Mouse (Mus musculus): ENCODE measurements around the gene Vmn1r218. TPM values are rescaled to one million over a fixed set of nuclear protein-coding genes. Genes with fewer than 3 reads are reported as not detected.
"Not testable (repeated sequence)": the region's sequence is repeated elsewhere in the genome, so short reads cannot be mapped to it uniquely, and the experiment has no call there.

The Vmn1r218 gene
- total RNA-seq (2022), result not detected

GRCm38 (mm10) chr13:23133099-23133498, at the start of gene Vmn1r218:
Gene Vmn1r218, plus strand, starts transcription at chr13:23133155.
- DNase-seq, result no peak

- DNase-seq, result no peak
These were observed 38.6 kb upstream of the Vmn1r218 start for GRCm38 (mm10) chr13:23094386-23094785.

- not testable (repeated sequence) for DNase-seq
These were observed 14.8 kb upstream of the Vmn1r218 start, which contains the start of gene Vmn1r217 for GRCm38 (mm10) chr13:23118126-23118525. Gene Vmn1r217, minus strand, starts transcription at chr13:23118226.

GRCm38 (mm10) chr13:23120611-23121010, 12.3 kb upstream of the Vmn1r218 start:
- no peak for DNase-seq

DNA sequence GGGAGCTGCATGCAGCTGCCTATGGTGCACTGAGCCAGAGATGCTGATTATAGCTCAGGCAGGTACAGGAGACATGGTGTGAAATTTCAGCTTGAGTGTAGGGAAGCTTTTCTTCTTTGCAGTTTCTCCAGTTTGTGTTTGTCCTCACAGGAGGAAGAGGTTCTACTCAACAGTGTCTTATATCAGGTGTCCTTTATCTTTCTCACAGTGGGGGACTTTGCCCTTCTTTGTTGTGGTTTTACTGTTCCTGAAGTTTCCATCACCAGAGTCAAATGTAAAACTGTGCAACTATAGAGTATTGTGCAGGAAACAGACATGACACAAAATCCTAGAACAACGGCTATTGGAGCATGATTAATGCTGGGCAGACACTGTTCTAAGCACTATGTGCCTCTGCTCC, 546 bp downstream of the Vmn1r218 start:
- no peak for DNase-seq

DNA sequence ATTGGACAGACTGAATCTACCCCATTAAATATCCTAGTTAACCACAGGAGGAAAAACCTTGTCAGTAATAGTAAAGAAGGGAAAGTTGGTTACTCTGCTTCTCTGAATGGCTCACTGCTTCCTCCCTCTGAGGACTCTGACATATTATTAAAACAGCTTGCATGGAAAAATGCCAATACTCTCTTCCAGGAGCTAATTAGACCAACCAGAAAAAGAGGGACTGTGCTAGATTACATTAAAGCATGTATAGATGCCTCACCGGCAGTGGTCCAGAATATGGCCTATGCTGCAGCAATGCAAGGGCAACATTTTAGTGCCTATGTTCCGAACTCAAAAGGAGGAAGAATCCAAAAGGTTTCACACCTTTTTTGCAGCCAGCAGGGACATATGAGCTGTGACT, 5.9 kb downstream of the Vmn1r218 start:
- DNase-seq, result no peak

- DNase-seq, result no peak
These were observed 24.9 kb downstream of the Vmn1r218 start for GRCm38 (mm10) chr13:23157848-23158247.

DNA sequence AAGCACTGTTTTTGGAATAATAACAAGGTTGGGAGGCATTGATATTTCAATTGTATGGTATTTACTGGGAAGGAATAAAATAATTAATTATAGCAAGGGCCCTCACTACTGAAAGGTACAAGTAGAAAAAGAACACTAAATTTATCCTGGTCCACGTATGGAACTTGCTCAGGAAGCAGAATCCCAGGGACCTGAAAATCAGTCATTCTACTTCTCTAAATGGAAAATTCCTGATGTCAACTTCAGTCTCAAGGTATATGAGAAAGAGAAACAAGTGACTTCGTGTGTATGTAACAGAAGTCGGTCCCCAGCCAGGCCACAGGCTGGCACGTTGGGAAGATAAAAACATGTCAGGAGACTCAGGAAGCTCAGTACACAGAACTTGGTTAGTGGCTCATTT, 26.1 kb downstream of the Vmn1r218 start, which contains the start of gene Vmn1r219:
TSS of gene Vmn1r219 (plus strand) at position 301 of the 400 bp plus-strand sequence.
- no peak for DNase-seq

- DNase-seq, result not testable (repeated sequence)
These were observed 33.5 kb downstream of the Vmn1r218 start for GRCm38 (mm10) chr13:23166471-23166870.

DNA sequence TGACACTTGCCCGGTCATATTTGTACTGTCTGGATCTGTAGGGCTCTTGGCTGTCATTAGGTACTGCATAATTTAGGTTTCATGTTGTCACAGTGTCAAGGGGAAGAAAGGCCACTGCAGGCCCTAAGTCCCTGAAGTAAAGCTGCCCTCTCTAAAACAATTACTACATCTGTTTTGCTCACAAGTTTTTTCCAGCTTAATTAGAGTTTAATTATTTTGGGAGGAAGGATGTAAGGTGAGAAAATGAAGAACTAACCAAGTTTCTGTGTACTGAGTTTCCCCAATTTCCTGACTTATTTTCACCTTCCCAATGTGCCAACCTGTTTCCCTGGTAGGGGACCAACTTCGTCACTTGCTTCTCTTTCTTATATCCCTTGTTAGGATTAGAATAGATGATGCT, 54.9 kb downstream of the Vmn1r218 start, which contains the start of gene Vmn1r220:
TSS of gene Vmn1r220 (minus strand) at position 101 of the 400 bp plus-strand sequence.
- DNase-seq, result no peak

Other genes with a start within 250 kb of the Vmn1r218 start
- not detected for gene Vmn1r212, start 248.9 kb upstream of the Vmn1r218 start, total RNA-seq (2022)
- not detected for gene Vmn1r213, start 125.5 kb upstream of the Vmn1r218 start, total RNA-seq (2022)
- not detected for gene Vmn1r214, start 102.7 kb upstream of the Vmn1r218 start, total RNA-seq (2022)
- not detected for gene Vmn1r215, start 65.1 kb upstream of the Vmn1r218 start, total RNA-seq (2022)
- not detected for gene Vmn1r217, start 14.9 kb upstream of the Vmn1r218 start, total RNA-seq (2022)
- gene Vmn1r219, start 26.2 kb downstream of the Vmn1r218 start, total RNA-seq (2022), result not detected
- gene Vmn1r220, start 54.8 kb downstream of the Vmn1r218 start, total RNA-seq (2022), result not detected
- gene Vmn1r221, start 81.0 kb downstream of the Vmn1r218 start, total RNA-seq (2022), result not detected
- not detected for gene Vmn1r222, start 102.8 kb downstream of the Vmn1r218 start, total RNA-seq (2022)
- gene Vmn1r223, start 114.0 kb downstream of the Vmn1r218 start, total RNA-seq (2022), result not detected
- gene Zfp322a, start 236.1 kb downstream of the Vmn1r218 start, total RNA-seq (2022), result 10 to 100 TPM; 20.0 to 26.5 (median 23.6) TPM